Mouse (Mus musculus): ENCODE measurements around the gene Cxcl14.

Cxcl14 gene

DNA sequence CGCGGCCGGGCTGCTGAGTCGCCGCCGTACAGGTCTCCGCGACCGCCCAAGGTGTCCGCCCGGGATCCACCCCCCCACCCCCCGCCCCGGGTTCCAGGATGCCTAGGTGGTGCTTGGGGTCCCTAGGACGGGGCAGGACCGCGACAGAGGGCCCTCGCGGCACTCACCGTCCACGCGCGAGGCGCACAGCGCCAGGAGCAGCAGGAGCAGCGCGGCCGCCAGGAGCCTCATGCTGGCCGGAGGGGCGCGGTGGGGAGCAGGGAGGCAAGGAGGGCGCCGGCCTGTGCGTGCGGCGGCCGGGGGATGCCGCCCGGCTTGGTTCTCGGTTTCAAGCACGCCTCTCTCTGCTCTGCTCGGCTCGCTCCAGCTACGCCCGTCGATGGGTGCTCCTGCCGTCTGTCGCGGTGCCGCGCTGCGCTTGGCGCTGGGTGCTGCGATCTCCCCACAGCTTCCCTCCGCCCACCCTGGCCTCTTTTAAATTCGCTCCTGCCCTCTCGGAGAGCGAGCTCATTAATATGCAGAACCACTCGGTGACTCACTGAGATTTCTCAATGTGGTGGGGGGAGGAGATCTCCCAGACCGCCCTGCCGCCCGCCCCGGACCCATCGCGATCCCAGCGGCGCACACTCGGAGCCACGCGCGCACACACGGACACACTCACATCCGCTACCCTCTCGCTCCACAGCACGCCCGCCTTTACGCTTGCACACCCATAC is at the start of gene Cxcl14:
Gene Cxcl14, minus strand, starts transcription at position 609 of the 716 bp plus-strand sequence.
- peak; percentile 36 for DNase-seq (ENCODE audit: low read depth, low spot score)

DNA sequence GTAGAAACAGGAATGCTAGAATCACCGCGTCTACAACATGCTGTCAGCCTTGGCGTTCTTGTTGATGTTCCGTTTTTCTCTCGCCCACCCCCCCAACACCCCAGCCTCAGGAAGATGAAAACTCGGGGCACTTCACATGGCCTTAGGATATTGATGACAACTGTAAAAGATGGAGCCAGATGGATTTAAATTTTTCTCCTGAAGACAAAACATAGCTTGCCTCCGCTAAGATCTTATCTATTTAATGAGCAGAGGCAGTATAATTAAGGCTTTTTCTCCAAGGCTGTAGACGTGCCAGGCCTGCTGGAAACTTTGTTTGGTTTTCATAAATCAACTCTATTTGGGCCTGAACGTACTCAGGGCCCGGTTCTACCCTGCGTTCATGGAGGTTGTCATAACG is 48.0 kb upstream of the Cxcl14 start:
- DNase-seq (ENCODE audit: low read depth, low spot score), result no peak

DNA sequence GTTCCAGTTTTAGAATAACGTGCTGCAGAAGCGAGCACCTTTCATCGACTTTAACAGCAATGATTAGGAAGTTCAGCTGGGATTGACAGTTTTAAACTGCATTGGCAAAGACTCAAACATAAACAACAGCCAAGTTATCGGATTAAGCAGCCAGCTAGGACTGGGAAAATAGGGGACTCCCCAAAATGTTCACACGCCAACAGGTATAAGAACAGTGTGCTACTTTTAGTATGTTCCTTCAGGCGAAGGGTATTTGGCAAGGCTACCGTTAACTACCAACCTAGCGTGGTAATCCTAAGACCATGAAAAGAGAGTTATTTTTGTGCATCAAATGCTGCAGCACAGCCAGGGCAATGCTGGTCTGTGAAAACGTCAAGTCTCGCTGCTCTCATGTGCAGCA is 46.1 kb upstream of the Cxcl14 start:
- DNase-seq (ENCODE audit: low read depth, low spot score), result no peak

DNA sequence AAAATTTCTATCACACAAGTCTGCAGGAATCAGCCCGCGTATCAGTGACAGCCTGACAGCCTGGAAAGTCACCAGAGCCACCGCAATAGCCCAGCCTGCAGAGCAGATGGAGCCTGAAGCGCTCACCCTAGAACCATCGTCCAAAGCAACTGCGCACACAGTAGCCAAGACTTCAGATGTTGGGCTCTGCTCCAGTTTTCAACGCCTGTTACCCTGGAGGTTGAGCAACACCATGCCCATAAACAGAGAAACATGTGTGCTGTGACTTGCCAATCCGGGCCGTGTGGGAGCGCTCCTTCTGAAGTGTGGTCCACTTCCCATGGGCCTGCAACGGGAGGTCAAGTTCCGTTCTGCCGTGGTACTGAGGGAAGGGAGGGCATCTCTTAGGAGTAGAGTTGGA is 44.2 kb upstream of the Cxcl14 start:
- no peak for DNase-seq (ENCODE audit: low read depth, low spot score)

DNA sequence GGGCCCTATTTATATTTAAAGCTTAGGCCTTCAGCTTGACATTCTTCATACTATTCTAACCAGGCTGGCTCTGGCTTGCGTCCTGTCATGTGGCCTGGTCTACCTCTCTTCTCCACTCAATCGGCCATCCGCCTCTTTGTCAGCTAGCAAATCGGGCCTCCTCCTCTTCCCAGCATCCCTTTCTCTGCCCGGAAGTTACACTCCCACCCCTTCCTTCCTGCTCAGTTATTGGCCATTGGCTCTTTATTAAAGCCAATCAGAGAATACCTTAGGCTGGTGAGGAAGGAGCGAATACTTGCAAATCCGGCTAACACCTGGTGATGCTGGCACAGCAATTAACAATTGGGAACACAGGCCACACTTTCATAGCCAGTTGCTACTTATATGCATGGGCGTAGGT is 43.5 kb upstream of the Cxcl14 start:
- no peak for DNase-seq (ENCODE audit: low read depth, low spot score)

DNA sequence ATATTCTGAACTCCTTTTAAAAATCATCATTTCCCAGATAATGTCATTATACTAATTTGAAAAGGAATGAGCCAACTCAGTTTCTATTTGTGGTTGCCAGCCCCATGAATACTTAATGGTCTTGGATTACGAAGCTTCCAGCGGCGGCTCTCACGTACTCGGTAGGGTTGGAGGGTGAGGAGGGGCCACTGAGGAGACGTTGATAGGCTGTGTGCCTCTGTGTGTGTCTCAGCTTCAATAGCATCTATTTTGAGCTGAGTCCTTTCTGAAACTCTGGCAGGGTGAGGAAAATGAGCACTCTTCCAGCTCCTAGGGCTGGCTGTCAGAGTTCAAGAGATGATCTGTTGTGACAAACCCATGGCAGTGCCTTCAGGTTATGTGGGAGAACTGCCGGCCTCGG is 40.6 kb upstream of the Cxcl14 start:
- DNase-seq (ENCODE audit: low read depth, low spot score), result no peak

DNA sequence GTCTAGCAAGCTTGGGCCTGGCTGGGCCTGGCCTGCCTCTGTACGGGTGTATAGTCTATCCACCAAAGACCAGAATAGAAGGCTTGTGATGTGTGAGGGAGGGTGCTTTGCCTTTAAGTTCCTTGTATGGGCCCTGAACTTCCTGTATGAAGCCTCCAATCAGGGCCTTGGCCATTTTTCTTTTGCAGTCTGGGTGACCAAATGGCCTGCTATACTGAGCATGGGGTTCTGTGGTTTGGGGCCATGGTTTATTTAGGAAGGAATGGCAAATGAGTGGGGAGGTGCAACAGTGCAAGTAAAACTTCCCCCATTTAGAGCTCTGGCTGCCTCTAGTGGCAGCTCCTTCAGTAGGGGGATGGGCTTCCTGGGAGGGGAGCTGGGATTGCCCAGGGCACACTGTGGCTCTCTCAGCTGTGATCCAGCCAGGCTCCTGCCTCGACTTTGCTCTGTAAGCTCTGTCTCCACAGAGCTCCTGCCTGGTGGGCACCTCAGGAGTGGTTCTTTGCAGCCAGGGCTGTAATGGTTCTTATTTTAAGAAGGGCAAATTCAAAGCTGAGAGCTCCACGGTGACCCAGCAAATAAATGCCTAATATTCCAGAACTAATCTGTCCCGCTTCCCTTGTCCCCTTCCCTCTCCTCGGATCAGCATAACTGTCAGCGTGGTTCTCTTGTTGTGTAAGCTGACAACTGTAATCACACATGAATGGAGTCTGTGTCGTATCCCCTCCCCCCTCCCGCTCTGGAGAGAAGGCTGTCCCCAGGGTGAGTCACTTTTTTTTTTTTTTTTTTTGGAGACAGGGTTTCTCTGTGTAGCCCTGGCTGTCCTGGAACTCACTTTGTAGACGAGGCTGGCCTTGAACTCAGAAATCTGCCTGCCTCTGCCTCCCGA is 38.7 kb upstream of the Cxcl14 start:
- DNase-seq (ENCODE audit: low read depth, low spot score), result no peak

DNA sequence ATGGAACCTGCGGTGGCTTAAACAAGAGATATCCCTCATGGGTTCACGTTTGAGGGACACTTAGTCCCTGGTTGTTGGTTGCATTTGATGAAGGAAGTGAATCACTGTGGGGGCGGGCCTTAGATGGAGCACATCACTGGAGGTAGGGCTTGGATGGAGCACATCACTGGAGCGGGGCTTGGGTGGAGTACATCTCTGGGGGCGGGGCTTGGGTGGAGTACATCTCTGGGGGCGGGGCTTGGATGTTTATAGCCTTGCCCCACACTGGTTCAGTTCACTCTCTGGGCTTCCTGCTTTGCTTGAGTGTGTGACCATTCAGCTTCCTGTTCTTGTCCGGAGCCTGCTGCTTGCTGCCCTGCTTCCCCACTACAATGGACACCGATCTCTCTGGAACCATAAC is 37.9 kb upstream of the Cxcl14 start:
- no peak for DNase-seq (ENCODE audit: low read depth, low spot score)

DNA sequence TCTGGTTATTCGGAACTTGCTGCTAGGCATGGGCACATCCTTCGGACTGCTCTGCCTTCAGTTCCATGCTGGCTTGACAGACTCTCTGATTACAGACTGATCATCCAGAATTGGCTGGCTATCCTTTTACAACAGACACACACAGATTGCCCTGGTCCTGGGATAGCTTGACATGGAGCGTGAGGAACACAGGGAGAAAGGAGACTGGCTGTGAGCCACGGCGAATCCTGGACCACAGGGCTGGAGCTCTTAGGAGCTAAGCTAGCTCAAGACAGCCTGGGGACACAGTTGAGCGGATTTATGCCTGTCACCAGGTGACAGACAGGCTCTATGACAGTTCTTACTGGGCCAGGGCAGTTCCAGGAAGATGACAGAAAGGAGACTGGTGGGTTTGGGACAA is 36.0 kb upstream of the Cxcl14 start:
- DNase-seq (ENCODE audit: low read depth, low spot score), result no peak

DNA sequence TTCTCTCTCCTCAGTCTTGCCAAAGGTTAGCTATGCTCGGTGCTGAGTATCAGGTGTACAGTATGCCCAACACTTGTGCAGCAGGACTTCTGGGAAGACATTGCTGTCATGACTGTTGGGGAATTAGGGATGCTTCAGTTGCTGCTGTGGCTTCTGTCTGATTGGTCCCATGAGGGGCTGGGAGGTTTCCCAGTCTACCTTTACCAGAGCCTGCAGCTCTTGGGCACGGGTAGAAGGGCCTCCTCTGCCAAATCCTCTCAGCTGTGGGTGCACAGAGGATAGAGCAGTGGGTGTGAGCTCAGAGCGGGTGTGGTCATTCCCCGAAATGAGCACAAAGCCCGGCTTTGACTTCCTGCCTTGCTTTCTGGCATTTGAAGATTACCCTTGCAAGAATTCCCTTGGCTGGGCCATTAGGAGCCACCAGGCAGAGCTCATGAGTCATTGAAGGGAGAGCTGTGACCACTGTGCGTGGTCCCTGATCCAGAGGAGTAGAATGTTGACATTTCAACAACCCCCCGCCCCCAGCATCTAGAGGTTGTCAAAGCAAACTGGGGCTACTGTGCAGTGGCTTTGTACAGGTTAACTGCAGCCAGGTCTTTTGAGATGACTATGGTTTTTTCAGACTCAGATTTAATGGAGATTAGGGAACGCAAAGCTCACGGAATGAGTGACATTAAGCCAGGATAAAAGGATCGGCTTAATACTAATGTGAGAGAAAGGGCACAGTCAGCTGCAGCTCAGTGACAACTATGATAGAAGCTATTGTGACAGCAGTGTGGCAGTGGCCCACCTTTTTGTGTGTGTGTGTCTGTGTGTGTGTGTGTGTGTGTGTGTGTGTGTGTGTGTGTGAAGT is 34.5 kb upstream of the Cxcl14 start:
- DNase-seq (ENCODE audit: low read depth, low spot score), result no peak

DNA sequence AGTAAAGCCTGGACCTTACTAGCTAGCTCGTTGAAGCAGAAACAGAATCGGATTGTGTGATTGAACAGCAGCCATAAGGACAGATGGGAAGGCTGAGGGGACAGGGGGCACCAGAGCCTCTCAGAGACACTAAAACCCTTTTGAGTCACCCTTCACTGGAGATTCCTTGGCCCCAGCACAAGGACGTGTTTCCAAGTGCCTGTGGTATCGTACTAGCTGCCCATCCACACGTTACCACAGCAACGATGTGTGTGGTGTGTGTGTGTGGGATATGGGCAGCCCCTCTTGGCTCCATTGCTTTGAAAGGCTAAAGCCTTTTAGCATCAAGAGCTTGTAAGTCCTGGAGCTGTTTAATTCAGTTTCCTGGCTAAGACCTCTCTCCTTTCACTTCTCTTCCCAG is 33.4 kb upstream of the Cxcl14 start:
- DNase-seq (ENCODE audit: low read depth, low spot score), result no peak

DNA sequence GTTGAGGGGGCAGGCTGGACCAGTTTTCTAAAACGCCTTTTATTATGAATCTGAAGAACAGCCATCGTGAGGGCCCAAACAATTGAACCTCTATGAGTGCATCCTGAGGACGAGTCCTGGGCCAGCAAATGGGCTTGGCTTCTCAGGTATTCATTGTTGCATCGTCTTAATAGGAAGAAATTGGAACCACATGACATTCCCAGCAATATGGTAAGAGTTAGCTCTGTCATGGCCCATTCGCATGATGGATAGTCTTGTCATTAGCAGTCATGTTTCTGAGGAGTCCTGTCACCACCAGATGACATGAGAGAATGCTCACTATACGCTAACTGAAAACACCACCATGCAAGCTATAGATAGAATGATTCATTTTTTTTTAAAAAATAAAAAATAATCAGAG is 32.8 kb upstream of the Cxcl14 start:
- DNase-seq (ENCODE audit: low read depth, low spot score), result peak; percentile 34

DNA sequence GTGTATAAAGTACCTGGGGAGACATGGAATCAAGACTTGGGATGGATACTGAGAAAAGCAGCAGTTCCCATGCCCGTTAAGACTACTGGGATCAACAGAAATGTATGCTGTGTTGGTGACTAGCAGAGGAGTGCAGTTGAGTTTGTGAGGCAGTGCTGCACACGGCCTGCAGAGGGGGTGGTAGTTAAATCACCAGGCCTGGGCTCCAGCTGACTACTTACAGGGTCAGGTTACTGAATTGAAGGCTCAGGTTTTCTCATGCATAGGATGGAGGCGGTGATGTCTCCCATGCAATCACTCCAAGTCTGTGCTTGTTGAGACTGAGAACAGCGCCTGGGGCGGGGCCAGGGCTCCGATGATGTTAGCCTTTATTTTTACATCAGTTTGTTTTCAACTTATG is 31.4 kb upstream of the Cxcl14 start:
- DNase-seq (ENCODE audit: low read depth, low spot score), result peak; percentile 58

DNA sequence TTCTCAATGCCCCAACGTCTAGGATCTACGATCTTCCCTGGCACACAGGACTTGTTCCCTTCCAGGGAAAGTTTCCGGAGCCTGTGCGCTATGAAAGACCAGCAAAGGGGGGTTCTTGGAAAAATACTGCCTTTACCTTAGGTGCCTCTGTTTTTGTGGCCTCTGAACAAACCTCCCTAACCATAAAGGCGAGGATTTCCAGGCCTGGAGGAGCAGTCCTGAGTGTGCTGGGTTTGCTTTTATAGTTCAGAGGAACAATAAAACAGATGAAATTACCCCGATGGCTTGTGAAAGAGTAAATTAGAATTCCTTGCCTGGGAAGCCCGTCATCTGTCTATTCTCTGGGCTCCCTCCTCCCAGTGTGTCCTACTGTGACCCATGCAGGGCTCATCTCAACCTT is 25.3 kb upstream of the Cxcl14 start:
- no peak for DNase-seq (ENCODE audit: low read depth, low spot score)

DNA sequence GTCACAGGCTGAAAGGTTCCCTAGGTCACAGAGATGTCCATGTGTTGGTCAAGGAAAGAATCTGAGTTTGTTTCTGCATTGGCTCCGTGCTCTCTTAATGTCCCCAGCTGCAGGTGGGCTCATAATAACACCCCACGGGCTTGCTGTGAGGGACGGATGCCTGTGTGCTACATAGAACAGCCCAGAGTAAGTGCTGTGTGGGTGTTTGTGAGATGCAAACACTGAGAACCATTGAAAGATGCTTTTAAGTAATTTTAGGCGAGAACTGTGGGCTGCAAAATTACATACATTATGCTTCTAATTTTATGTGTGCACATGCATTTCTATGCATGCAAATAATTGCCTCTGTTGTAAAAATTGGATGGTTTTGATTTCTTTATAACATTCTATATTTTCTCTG is 20.6 kb upstream of the Cxcl14 start:
- no peak for DNase-seq (ENCODE audit: low read depth, low spot score)

DNA sequence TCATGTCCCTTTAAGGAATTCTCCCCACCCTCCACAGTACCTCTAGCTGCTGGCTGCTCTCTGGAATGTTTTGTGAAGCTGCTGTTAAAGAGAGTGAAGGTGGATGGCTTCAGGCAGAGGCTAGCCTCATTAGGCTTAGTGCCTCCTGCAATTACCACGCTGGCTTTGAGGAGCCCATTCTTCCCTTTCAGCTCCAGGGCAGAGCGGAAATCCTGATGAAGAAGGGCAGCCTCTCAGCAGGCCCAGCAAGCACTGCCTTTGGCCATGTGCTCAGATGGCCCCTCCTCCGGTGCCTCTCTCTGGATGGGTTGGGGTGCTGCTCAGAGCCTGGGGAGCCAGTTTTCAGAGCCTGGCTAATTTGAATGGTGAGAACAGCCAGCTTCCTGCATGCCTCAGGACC is 18.9 kb upstream of the Cxcl14 start:
- no peak for DNase-seq (ENCODE audit: low read depth, low spot score)

DNA sequence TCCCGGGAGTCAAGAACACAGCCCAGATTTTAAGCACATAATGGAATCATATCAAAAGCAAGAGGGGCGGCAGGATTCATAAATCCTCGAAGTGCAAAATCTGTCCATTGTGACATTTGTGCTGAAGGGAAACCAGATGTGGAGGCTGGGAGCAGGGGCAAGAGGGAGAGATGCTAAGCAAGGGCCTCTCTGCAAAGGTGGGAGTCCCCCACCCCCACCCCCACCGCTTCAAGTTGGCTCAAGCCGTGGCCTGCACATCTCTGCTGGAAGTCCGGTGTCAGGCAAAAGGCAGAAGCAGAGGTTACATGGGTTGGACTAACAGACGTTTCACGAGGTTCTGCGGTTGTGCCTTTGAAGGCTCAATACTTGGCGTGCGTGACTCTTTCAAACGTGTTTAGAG is 8.7 kb upstream of the Cxcl14 start:
- DNase-seq (ENCODE audit: low read depth, low spot score), result no peak

DNA sequence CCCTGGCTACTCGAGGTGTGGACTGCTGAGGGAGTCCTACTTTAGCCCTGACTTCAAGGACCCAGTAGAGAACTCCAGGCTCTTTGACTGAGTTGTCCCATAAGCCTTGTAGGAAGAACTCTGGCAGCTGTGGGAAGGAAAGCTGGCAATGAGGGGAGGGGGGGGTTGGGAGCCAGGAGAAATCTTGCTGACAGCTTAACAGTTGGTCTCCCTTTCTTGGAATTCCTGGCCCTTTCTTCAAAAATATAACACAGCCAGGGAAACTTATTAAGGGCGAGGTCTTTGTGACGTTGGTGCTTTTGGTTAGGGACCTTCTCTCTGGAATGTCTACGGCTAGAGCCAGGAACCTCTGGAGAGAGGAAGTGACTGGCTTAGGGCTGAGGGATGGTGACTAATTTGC is 8.1 kb upstream of the Cxcl14 start:
- no peak for DNase-seq (ENCODE audit: low read depth, low spot score)

DNA sequence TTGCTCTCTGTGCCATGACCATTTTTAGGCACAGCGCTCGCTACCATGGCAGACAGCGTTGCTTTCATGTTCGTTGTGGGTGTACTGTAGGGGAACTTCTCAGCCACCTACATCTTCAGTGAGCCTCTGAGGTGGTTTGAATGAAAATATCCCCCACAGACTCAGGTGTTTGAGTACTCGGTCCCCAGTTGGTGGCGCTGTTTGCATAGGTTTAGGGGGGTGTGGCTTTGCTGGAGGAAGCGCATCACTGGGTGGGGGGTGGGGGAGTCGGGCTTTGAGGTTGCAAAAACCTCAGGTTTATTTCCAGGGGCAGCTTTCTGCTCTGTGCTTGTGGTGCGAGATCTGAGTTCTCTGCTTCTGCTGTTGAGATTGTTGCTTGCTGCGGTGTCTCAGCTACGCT is 3.0 kb upstream of the Cxcl14 start:
- DNase-seq (ENCODE audit: low read depth, low spot score), result no peak

DNA sequence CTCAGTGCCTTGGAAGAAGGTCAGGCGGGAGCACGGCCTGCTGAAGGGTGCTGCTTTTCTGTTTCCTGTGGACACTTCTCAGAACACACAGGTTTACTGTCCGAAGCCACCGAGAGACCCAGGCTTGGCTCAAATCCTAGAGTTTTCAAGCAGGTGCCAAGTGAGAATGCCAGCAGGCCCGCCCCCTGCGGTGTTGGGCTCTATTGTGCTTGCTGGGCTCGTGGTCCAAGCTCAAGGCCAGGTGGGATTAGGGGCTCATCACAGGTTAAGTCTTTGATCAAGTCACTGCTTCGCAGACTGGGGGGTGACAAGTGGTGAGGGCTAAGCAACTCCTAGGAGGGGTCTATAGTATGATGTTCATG is 289 bp upstream of the Cxcl14 start:
- no peak for DNase-seq (ENCODE audit: low read depth, low spot score)

DNA sequence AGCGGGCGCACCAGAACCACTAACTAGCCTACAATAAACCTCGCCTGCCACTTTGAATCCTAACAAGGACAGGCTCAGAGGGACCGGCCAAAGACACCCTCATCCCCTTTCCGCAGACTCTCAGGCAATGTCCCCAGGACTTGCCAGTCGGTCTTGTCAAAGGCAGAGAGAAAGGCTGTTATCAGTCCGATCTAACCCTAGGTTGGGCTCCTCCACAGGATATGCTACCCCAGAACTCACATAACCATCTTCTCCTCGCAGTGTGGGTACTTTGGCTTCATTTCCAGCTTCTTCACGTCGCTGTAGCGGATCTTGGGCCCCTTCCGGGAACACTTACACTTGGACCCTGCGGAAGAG is 787 bp downstream of the Cxcl14 start:
- no peak for DNase-seq (ENCODE audit: low read depth, low spot score)

DNA sequence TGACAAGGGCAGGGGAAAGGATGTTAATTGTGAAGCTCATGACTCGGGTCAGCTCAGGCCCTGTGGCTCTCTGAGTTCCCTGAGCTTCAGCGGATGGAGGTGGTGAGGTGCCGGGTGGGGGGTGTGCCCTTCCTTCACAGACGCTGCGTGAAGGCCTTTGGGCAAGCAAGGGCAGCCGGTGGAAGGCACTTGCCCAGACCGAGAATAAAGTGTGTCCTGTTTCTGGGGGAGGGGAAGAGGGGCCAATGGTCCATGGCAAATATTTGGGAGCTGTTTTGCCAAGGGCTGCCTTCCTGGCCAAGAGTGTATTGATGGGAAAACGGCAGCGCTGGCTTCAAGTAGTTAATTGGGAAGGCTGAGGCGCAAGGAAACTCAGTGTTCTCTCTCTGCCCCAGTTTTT is 1.4 kb downstream of the Cxcl14 start:
- no peak for DNase-seq (ENCODE audit: low read depth, low spot score)
